Mouse (Mus musculus): ENCODE data around the gene Aste1. TPM values are rescaled to one million over a fixed set of nuclear protein-coding genes. Genes with fewer than 3 reads are reported as not detected.

Gene Aste1
- polyA plus RNA-seq, 1 experiment from 2014 or later, result 16.1 TPM

DNA sequence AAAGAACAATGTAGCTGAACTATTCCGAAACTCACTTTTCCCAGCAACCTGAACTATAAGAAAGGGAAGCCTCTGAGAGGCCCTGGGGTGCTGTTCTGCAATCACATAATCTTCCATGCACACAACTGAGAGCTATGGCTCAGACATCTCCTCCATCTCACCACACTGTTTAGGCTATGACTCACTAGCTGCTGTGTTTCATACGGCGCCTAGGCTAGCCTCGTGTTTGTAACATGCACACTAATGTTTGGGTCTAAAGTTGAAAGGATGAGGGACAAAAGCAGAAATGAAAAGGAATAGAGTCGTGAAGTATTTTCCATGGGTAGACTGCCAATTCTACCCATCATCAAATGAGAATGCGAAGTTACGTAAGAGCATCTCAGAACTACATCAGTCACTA, 66.3 kb downstream of the Aste1 start:
- H3K27ac ChIP-seq (ENCODE audit: low read length), result no peak overlapping the region
- no peaks in the 10 kb centered on the region for H3K27me3 ChIP-seq (ENCODE audit: control insufficient read depth, insufficient read depth, low read depth, low read length)
- H3K36me3 ChIP-seq (ENCODE audit: control insufficient read depth, insufficient read depth, low read length), result peaks cover 5% of the 10 kb centered on the region; the same call in 1 of the 2 replicates
- no peak for ATAC-seq (ENCODE audit: low read depth)
- WGBS, result 81% methylated on average over 7 of the region's 7 CpGs
- no peaks in the 10 kb centered on the region for H3K4me1 ChIP-seq (replicated peaks; ENCODE audit: control insufficient read depth, insufficient read depth, low read length)
- H3K4me2 ChIP-seq (ENCODE audit: low read depth, low read length), result no peak overlapping the region
- no peak overlapping the region for H3K4me3 ChIP-seq (ENCODE audit: low read length)
- H3K9ac ChIP-seq (ENCODE audit: low read length), result no peak overlapping the region
- no peaks in the 10 kb centered on the region for H3K9me3 ChIP-seq (ENCODE audit: control insufficient read depth, low read length)

Other genes with a start within 250 kb of the Aste1 start
- gene Nek11, start 132 bp downstream of the Aste1 start, polyA plus RNA-seq (2015; fragmentation: Nextera tagmentation; extraction: Ambion mirVana), result 2.1 and 3.2 TPM in 2 replicates
- gene Atp2c1, start 131.9 kb downstream of the Aste1 start, polyA plus RNA-seq (2015; fragmentation: Nextera tagmentation; extraction: Ambion mirVana), result 65.2 and 70.6 TPM in 2 replicates
- gene Pik3r4, start 247.6 kb downstream of the Aste1 start, polyA plus RNA-seq (2015; fragmentation: Nextera tagmentation; extraction: Ambion mirVana), result 19.8 and 20.0 TPM in 2 replicates

All from lung, embryonic 16.5 days (tissue).